Mouse (Mus musculus) stomach, embryonic 15.5 days (tissue): ENCODE data around the gene 4933434E20Rik. TPM values are rescaled to one million over a fixed set of nuclear protein-coding genes. Genes with fewer than 3 reads are reported as not detected.

Experiments
- ATAC-seq: fragments of 200-750 bp; cut with Nextera tagmentation; 2 replicates; pipeline ENCODE4 v1.8.0; 2017; ENCODE audit warnings: low read depth, moderate number of reproducible peaks, moderate TSS enrichment; ENCODE audit not compliant: insufficient read depth, low FRiP score
- H3K27ac ChIP-seq: fragments of 300-500 bp; sonication (generic); 2 replicates; pipeline ENCODE4 v1.5.1; 2015; ENCODE audit warnings: mild to moderate bottlenecking, inconsistent platforms
- H3K27me3 ChIP-seq: fragments of 300-500 bp; sonication (generic); replicated peaks from 2 replicates; pipeline ENCODE4 v1.6.1; 2015; ENCODE audit warnings: inconsistent platforms
- H3K36me3 ChIP-seq: fragments of 300-500 bp; sonication (generic); 2 replicates; pipeline ENCODE4 v1.6.1; 2015; ENCODE audit warnings: inconsistent platforms
- H3K4me1 ChIP-seq: fragments of 300-500 bp; sonication (generic); 2 replicates; pipeline ENCODE4 v1.6.1; 2015; ENCODE audit warnings: inconsistent platforms
- H3K4me2 ChIP-seq: fragments of 300-500 bp; sonication (generic); 2 replicates; pipeline ENCODE4 v1.6.1; 2015; ENCODE audit warnings: mild to moderate bottlenecking, inconsistent platforms
- H3K4me3 ChIP-seq: fragments of 300-500 bp; sonication (generic); replicated peaks from 2 replicates; pipeline ENCODE4 v1.5.1; 2015; ENCODE audit warnings: inconsistent platforms
- H3K9ac ChIP-seq: fragments of 300-500 bp; sonication (generic); 2 replicates; pipeline ENCODE4 v1.6.1; 2015; ENCODE audit warnings: inconsistent platforms
- H3K9me3 ChIP-seq: fragments of 300-500 bp; sonication (generic); 2 replicates; pipeline ENCODE4 v1.6.1; 2016; ENCODE audit warnings: inconsistent platforms
- WGBS: fragments of 180-500 bp; shearing (Covaris S2); methylation state at CpG from one replicate; pipeline ENCODE4 v1.1.7; 2015; 5-methylcytosine and 5-hydroxymethylcytosine counted together
- polyA plus RNA-seq: library from polyadenylated mRNA; unstranded; fragments of >200 nt; fragmentation: Nextera tagmentation; extraction: Ambion mirVana; gene quantifications from 2 replicates; pipeline ENCODE4 v1.2.1, GENCODE M21; 2015

The 4933434E20Rik gene
- polyA plus RNA-seq, 1 experiment from 2014 or later, result 163 TPM

GRCm38 (mm10) chr3:90065553-90065952 is 14.1 kb downstream of the 4933434E20Rik start:
- H3K36me3 ChIP-seq, result peaks cover 7% of the 10 kb centered on the region
- H3K27ac ChIP-seq, result no peak overlapping the region
- no peak overlapping the region for H3K4me3 ChIP-seq
- H3K4me1 ChIP-seq, result no peaks in the 10 kb centered on the region
- ATAC-seq, result no peak
- no peak overlapping the region for H3K4me2 ChIP-seq
- H3K27me3 ChIP-seq, result no peaks in the 10 kb centered on the region
- WGBS, result 52% methylated on average over 3 of the region's 3 CpGs
- no peak overlapping the region for H3K9ac ChIP-seq
- no peaks in the 10 kb centered on the region for H3K9me3 ChIP-seq

GRCm38 (mm10) chr3:90067851-90068250 is 16.4 kb downstream of the 4933434E20Rik start:
- ATAC-seq, result no peak
- no peaks in the 10 kb centered on the region for H3K9me3 ChIP-seq
- H3K9ac ChIP-seq, result no peak overlapping the region
- H3K27me3 ChIP-seq, result no peaks in the 10 kb centered on the region
- 90% methylated on average over 4 of the region's 4 CpGs for WGBS
- no peak overlapping the region for H3K27ac ChIP-seq
- no peak overlapping the region for H3K4me3 ChIP-seq
- H3K36me3 ChIP-seq, result peaks cover under 1% of the 10 kb centered on the region; the same call in 1 of the 2 replicates
- no peaks in the 10 kb centered on the region for H3K4me1 ChIP-seq
- H3K4me2 ChIP-seq, result no peak overlapping the region

GRCm38 (mm10) chr3:90069688-90070087 is 18.3 kb downstream of the 4933434E20Rik start:
- Histone ChIP-seq H3K9me3 (no peaks in the 10 kb centered on the region), H3K4me2 (no peak overlapping the region), H3K4me1 (no peaks in the 10 kb centered on the region), H3K36me3 (no peaks in the 10 kb centered on the region), H3K27ac (no peak overlapping the region), H3K4me3 (no peak overlapping the region), H3K27me3 (no peaks in the 10 kb centered on the region), H3K9ac (no peak overlapping the region)
- WGBS, result 75% methylated on average over 7 of the region's 7 CpGs
- ATAC-seq, result no peak

- Histone ChIP-seq H3K27me3 (no peaks in the 10 kb centered on the region), H3K9me3 (no peaks in the 10 kb centered on the region), H3K4me1 (peaks cover 5% of the 10 kb centered on the region), H3K36me3 (no peaks in the 10 kb centered on the region), H3K4me3 (no peak within 1 kb of the TSS), H3K9ac (no peak within 1 kb of the TSS), H3K27ac (no peak within 1 kb of the TSS), H3K4me2 (no peak within 1 kb of the TSS)
- ATAC-seq, result no peak
- WGBS, result 60% methylated on average over 4 of the region's 4 CpGs
Observed at GRCm38 (mm10) chr3:90072294-90072693, 20.9 kb downstream of the 4933434E20Rik start, which contains the start of gene Tpm3. Tpm3 (plus strand) TSS chr3:90072649.

- H3K27ac ChIP-seq, result no peak overlapping the region
- no peaks in the 10 kb centered on the region for H3K36me3 ChIP-seq
- WGBS, result 14% methylated on average over 5 of the region's 5 CpGs
- H3K4me3 ChIP-seq, result no peak overlapping the region
- peaks cover 25% of the 10 kb centered on the region for H3K4me1 ChIP-seq
- H3K4me2 ChIP-seq, result peak overlapping the region; percentile 35; the same call in 1 of the 2 replicates
- no peaks in the 10 kb centered on the region for H3K27me3 ChIP-seq
- H3K9ac ChIP-seq, result no peak overlapping the region
- ATAC-seq, result no peak
- H3K9me3 ChIP-seq, result no peaks in the 10 kb centered on the region
Observed at GRCm38 (mm10) chr3:90076921-90077716, 25.7 kb downstream of the 4933434E20Rik start.

- no peak overlapping the region for H3K4me3 ChIP-seq
- WGBS, result 42% methylated on average over 5 of the region's 5 CpGs
- no peaks in the 10 kb centered on the region for H3K36me3 ChIP-seq
- no peak overlapping the region for H3K4me2 ChIP-seq
- no peaks in the 10 kb centered on the region for H3K27me3 ChIP-seq
- H3K9ac ChIP-seq, result no peak overlapping the region
- no peaks in the 10 kb centered on the region for H3K9me3 ChIP-seq
- ATAC-seq, result no peak
- no peak overlapping the region for H3K27ac ChIP-seq
- peaks cover 35% of the 10 kb centered on the region for H3K4me1 ChIP-seq
Observed at GRCm38 (mm10) chr3:90078224-90078623, 26.8 kb downstream of the 4933434E20Rik start.

GRCm38 (mm10) chr3:90079133-90079762 is 27.8 kb downstream of the 4933434E20Rik start:
- no peaks in the 10 kb centered on the region for H3K27me3 ChIP-seq
- under 1% methylated on average over 33 of the region's 33 CpGs for WGBS
- H3K9ac ChIP-seq, result peak overlapping the region; percentile 65; the same call in 1 of the 2 replicates
- H3K4me3 ChIP-seq, result peak overlapping the region; percentile 83
- H3K36me3 ChIP-seq, result no peaks in the 10 kb centered on the region
- H3K4me1 ChIP-seq, result peaks cover 45% of the 10 kb centered on the region
- peak; percentile 95 for ATAC-seq
- H3K4me2 ChIP-seq, result peak overlapping the region; percentile 74
- peak overlapping the region; percentile 99 for H3K27ac ChIP-seq
- no peaks in the 10 kb centered on the region for H3K9me3 ChIP-seq

DNA sequence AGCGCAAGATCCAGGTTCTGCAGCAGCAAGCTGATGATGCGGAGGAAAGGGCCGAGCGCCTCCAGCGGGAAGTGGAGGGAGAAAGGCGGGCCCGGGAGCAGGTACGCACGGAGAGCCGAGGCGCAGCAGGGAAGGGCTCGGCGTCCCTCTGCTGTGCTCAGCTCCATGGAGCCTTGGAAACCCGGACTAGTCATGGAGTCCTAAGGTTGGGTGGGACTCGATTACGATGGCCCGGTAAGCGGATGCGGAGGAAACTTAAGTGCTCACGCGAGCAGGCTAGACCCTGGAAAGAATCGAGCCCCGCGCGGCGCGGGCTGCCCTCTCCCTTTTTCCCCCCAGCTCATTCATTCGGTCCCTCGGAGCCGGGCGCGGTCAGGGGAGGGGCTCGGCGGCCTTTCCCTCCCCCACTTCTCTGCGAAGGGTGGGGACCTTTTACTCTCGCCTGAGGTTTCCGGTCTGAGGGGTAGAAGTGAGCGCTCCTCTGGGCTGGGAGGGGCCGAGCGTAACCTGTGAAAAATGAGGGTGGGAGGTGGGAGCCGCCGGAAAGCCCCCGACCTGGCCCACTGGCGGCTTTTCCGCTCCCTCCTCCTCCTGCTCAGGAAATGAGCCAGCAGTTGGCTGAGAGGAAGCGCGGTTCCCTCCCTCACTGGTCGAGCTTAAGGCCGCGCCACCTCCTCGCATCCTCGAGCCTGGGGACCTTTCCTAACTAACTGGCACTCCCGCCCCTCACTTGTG is 28.5 kb downstream of the 4933434E20Rik start:
- no peaks in the 10 kb centered on the region for H3K36me3 ChIP-seq
- H3K9me3 ChIP-seq, result no peaks in the 10 kb centered on the region
- WGBS, result under 1% methylated on average over 53 of the region's 53 CpGs
- H3K27ac ChIP-seq, result peak overlapping the region; percentile 99
- peak overlapping the region; percentile 74 for H3K4me2 ChIP-seq
- peaks cover 52% of the 10 kb centered on the region for H3K4me1 ChIP-seq
- no peaks in the 10 kb centered on the region for H3K27me3 ChIP-seq
- H3K9ac ChIP-seq, result peak overlapping the region; percentile 65
- peak; percentile 53 for ATAC-seq
- H3K4me3 ChIP-seq, result peak overlapping the region; percentile 83

- WGBS, result 0% methylated on average over 6 of the region's 6 CpGs
- H3K4me1 ChIP-seq, result peaks cover 58% of the 10 kb centered on the region
- peak overlapping the region; percentile 65 for H3K9ac ChIP-seq
- H3K27ac ChIP-seq, result peak overlapping the region; percentile 99
- no peak for ATAC-seq
- peak overlapping the region; percentile 83 for H3K4me3 ChIP-seq
- no peaks in the 10 kb centered on the region for H3K9me3 ChIP-seq
- H3K27me3 ChIP-seq, result no peaks in the 10 kb centered on the region
- peak overlapping the region; percentile 74 for H3K4me2 ChIP-seq
- H3K36me3 ChIP-seq, result no peaks in the 10 kb centered on the region
Observed at GRCm38 (mm10) chr3:90080498-90080863, 29.0 kb downstream of the 4933434E20Rik start.

DNA sequence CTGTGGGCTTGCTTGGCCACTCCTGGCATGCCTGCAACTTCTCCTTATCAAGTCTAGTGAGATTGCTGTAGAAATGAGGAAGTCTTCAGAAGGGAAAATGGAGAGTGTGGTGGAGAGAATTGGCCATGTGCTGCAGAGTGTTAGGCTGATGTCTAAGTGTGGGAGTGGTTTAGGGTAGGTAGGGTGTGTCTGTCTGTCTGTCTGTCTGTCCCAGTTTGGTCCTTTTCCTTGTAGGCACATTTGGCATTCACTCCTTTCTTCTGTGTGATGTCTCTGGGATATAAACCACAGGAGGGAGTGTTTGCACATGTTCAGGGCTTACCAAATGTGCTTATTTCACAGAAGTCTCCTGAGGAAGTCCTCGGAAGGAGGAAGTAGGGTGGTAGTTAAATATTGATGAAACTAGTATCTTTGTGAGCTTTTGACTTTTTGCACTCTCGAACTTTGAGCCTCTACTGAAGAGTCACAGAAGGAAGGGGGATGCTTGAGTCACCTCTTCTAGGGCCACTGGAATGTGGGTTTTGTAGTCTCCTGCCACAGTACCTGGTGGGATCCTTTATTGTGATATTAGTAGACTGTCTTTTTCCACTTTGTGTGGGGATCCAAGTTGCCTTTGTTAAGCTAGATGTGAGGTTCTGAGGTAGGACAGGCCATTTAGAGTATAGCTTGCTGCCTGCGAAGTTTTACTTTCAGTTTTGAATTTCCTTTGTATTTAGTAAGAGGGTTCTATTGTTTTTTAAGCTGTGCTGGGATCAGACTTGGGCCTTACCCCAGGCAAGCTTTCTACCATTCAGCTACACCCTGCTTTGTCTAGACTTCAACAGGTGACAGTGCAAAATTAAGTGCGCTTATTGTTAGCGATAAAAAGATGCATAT is 30.2 kb downstream of the 4933434E20Rik start:
- H3K4me1 ChIP-seq, result peaks cover 58% of the 10 kb centered on the region
- 0 out of 2 replicates have a peak, but pooled peaks have one; percentile 2 for ATAC-seq

DNA sequence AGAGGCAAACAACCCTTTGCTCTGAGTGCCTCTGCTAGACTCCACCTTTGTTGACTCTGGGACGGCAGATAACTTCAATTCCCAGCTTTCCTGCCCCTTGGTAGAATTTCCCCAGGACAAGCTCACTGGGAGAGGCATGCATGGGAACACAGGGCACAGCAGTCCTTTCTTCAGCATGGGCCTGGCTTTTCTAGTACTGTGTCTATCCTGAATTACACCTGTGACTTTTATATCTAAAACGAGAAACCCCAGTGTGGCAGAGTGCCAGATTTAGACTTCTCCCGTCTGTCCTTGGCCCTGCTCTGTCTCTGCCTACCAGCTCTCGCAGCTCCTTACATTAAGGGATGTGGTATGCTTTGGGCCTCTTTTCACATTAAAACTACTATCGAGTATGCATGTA is 31.6 kb downstream of the 4933434E20Rik start:
- 39% methylated on average over 5 of the region's 5 CpGs for WGBS
- no peaks in the 10 kb centered on the region for H3K9me3 ChIP-seq
- H3K4me3 ChIP-seq, result peak overlapping the region; percentile 3; the same call in 1 of the 2 replicates
- peak overlapping the region; percentile 74 for H3K4me2 ChIP-seq
- no peaks in the 10 kb centered on the region for H3K27me3 ChIP-seq
- peaks cover 52% of the 10 kb centered on the region for H3K4me1 ChIP-seq
- H3K27ac ChIP-seq, result peak overlapping the region; percentile 77
- H3K9ac ChIP-seq, result no peak overlapping the region
- ATAC-seq, result no peak; the same call in 1 of the 2 replicates
- peaks cover 10% of the 10 kb centered on the region for H3K36me3 ChIP-seq

More for the DNA sequence above, 30.2 kb downstream of the 4933434E20Rik start:
- Histone ChIP-seq H3K27me3 (no peaks in the 10 kb centered on the region), H3K36me3 (no peaks in the 10 kb centered on the region), H3K9ac (no peak overlapping the region; the same call in 1 of the 2 replicates), H3K9me3 (no peaks in the 10 kb centered on the region), H3K4me3 (peak overlapping the region; percentile 83), H3K27ac (peak overlapping the region; percentile 77), H3K4me2 (peak overlapping the region; percentile 74)
- 51% methylated on average over 5 of the region's 5 CpGs for whole genome bisulfite sequencing
